Mouse (Mus musculus) urinary bladder, postnatal 36 days (tissue): ENCODE measurements around the gene Ddi2.
"Not testable (repeated sequence)": the region's sequence is repeated elsewhere in the genome, so short reads cannot be mapped to it uniquely, and the experiment has no call there.

Experiments
- DNase-seq, 2 experiments: peaks; one replicate each; pipeline ENCODE4 v3.0.0; 2022; ENCODE audit warnings: low spot score in 2 of 2, mixed read lengths in 1 of 2

Ddi2 gene

GRCm38 (mm10) chr4:141722731-141723672, at the start of gene Ddi2:
Gene Ddi2, minus strand, starts transcription at chr4:141723419.
- DNase-seq, result peak; percentile 91 to 92

- not testable (repeated sequence) for DNase-seq
Measured at GRCm38 (mm10) chr4:141773019-141773418, 49.8 kb upstream of the Ddi2 start.

GRCm38 (mm10) chr4:141771823-141772222, 48.6 kb upstream of the Ddi2 start:
- DNase-seq, result no peak

- DNase-seq, result no peak
Measured at GRCm38 (mm10) chr4:141769501-141770160, 46.4 kb upstream of the Ddi2 start.

- peak in 1 of 2 experiments; percentile 44 for DNase-seq
Measured at GRCm38 (mm10) chr4:141767353-141768036, 44.3 kb upstream of the Ddi2 start.

- DNase-seq, result no peak
Measured at GRCm38 (mm10) chr4:141766668-141767352, 43.6 kb upstream of the Ddi2 start.

- no peak for DNase-seq
Measured at GRCm38 (mm10) chr4:141766316-141766667, 43.1 kb upstream of the Ddi2 start.

GRCm38 (mm10) chr4:141765008-141765407, 41.8 kb upstream of the Ddi2 start:
- DNase-seq, result no peak

- no peak for DNase-seq
Measured at GRCm38 (mm10) chr4:141763476-141763875, 40.3 kb upstream of the Ddi2 start.

GRCm38 (mm10) chr4:141762102-141762598, 38.9 kb upstream of the Ddi2 start:
- DNase-seq, result no peak

- no peak for DNase-seq
Measured at GRCm38 (mm10) chr4:141760942-141761341, 37.7 kb upstream of the Ddi2 start.

GRCm38 (mm10) chr4:141758874-141759542, 35.8 kb upstream of the Ddi2 start:
- no peak for DNase-seq

- no peak for DNase-seq
Measured at GRCm38 (mm10) chr4:141757124-141757523, 33.9 kb upstream of the Ddi2 start.

- DNase-seq, result no peak
Measured at GRCm38 (mm10) chr4:141755375-141755930, 32.2 kb upstream of the Ddi2 start.

- DNase-seq, result no peak
Measured at GRCm38 (mm10) chr4:141752076-141752421, 28.8 kb upstream of the Ddi2 start.

- DNase-seq, result no peak
Measured at GRCm38 (mm10) chr4:141751419-141752075, 28.3 kb upstream of the Ddi2 start.

- no peak for DNase-seq
Measured at GRCm38 (mm10) chr4:141750826-141751225, 27.6 kb upstream of the Ddi2 start.

- no peak for DNase-seq
Measured at GRCm38 (mm10) chr4:141749557-141749956, 26.3 kb upstream of the Ddi2 start.

- no peak for DNase-seq
Measured at GRCm38 (mm10) chr4:141746578-141747346, 23.5 kb upstream of the Ddi2 start, which contains the start of gene Agmat. Gene Agmat, plus strand, starts transcription at chr4:141746672.
